Mouse (Mus musculus) spleen, adult 2 months (tissue): ENCODE data around the gene Ift57.

Experiments used
- CTCF ChIP-seq: fragments of 200-500 bp; IDR thresholded peaks from 2 replicates; pipeline ENCODE4 v1.5.1; 2011; ENCODE audit warnings: mild to moderate bottlenecking, inconsistent platforms; ENCODE audit not compliant: insufficient read depth, insufficient read length, insufficient replicate concordance; ENCODE audit errors: extremely low read depth
- POLR2A ChIP-seq: fragments of 200-500 bp; IDR thresholded peaks from 2 replicates; pipeline ENCODE4 v1.6.1; 2011; ENCODE audit warnings: low read depth, low read length, inconsistent platforms

DNA sequence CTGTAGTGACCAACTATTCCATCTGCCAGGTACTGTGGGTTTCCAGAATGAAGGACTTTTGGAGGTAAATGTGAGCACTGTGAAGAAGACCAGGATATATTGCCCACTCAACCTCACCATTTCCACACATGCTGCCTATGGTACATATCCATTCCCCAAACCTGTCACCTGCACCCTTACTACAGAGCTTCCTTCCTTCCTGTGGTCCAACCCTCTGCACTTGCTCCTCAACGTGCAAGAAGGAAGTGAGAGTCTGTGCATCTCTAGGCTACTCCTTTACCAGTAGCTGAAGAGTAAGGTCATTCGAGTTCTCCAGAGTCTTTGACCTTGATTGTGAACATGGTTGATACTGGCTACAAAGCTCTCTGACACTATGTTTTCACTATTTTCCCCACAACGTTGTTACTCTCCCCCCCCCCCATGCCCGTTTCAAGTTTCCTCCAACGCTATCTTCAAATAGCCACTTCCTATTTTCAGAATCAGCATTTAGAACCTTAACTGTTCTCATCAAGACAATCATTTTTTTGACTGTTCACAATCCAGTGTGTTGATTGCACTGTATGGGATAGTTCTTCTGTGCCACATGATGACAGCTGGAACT lies 82.6 kb downstream of the Ift57 start:
- no peak for TF ChIP-seq CTCF
- no peak for TF ChIP-seq POLR2A
